Mouse (Mus musculus): ENCODE data around the gene Cct7.

GRCm38 (mm10) chr6:85447351-85447750 is 4.0 kb upstream of the Cct7 start:
- TF ChIP-seq CTCF (conservative IDR thresholded peaks at IDR 0.05; ENCODE audit: insufficient read depth, insufficient read length, low read depth, low read length) (no peak), POLR2A (IDR thresholded peaks at IDR 0.05; ENCODE audit: low read depth, low read length) (no peak)

Measured in kidney, adult 2 months (tissue).